Mouse (Mus musculus) cortical plate, adult 2 months (tissue): ENCODE measurements around the gene Mrps18a.

ENCODE experiments used
- CTCF ChIP-seq: fragments of 200-500 bp; IDR thresholded peaks from 2 replicates; pipeline ENCODE4 v1.5.1; 2011; ENCODE audit warnings: mild to moderate bottlenecking, control low read depth, low read length; ENCODE audit not compliant: insufficient read depth; ENCODE audit errors: extremely low read depth
- POLR2A ChIP-seq: fragments of 200-500 bp; IDR thresholded peaks from 2 replicates; pipeline ENCODE4 v1.6.1; 2011; ENCODE audit warnings: mild to moderate bottlenecking, low read length, control low read depth; ENCODE audit not compliant: insufficient read depth; ENCODE audit errors: extremely low read depth

DNA sequence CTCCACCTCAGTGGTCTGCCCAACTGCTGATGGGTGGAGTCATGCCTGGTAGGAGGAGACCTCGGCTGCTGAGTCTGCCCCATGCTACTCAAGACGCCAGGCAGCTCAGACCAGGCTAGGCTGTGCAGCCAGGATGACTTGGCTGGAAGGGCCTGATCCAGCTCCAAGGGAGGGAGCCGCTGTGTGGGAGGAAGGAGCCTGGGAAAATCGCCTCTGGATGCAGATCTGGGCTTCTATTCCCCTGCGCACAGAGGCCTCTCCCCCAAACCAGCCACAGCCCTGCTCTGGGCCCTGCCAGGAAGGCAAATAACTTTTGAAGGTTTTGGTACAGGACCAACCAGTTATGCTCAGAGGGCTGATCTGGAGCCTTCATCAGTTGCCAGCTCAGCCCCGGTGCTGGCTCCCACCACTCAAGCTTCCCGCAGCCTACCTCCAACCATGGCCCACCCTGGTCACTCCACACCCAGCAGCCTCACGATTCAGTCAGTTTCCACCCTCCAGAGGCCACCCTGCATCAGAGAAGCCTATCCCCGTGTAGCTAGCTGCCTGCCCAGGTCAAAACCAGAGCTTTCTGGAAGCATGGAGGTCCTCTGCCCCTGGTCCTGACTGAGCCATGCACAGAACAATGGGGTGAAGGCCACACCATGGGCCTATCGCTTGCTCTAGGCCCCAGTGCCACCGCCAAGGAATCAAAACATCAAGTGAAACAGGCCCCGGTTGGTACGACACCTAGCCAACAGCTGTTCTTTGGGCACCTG, 19.1 kb downstream of the Mrps18a start:
- peak; percentile 19; the same call in 1 of the 2 replicates for TF ChIP-seq POLR2A
- no peak for TF ChIP-seq CTCF
